Mouse (Mus musculus) hindbrain, embryonic 10.5 days (tissue): ENCODE data around the gene Man2b1. TPM values are rescaled to one million over a fixed set of nuclear protein-coding genes. Genes with fewer than 3 reads are reported as not detected.

Source experiments
- DNase-seq: peaks from one replicate; pipeline ENCODE4 v3.0.0-alpha.2; 2017; ENCODE audit warnings: low spot score
- H3K27ac ChIP-seq: fragments of 300-500 bp; sonication (generic); 2 replicates; pipeline ENCODE4 v1.5.1; 2016; ENCODE audit warnings: mild to moderate bottlenecking, moderate library complexity
- H3K27me3 ChIP-seq: fragments of 300-500 bp; sonication (generic); 2 replicates; pipeline ENCODE4 v1.6.1; 2016; ENCODE audit warnings: mild to moderate bottlenecking; ENCODE audit not compliant: poor library complexity, insufficient read depth, severe bottlenecking
- H3K36me3 ChIP-seq: fragments of 300-500 bp; sonication (generic); 2 replicates; pipeline ENCODE4 v1.6.1; 2016; ENCODE audit warnings: mild to moderate bottlenecking, moderate library complexity
- H3K4me1 ChIP-seq: fragments of 300-500 bp; sonication (generic); replicated peaks from 2 replicates; pipeline ENCODE4 v1.6.1; 2016; ENCODE audit warnings: mild to moderate bottlenecking
- H3K4me3 ChIP-seq: fragments of 300-500 bp; sonication (generic); 2 replicates; pipeline ENCODE4 v1.5.1; 2016; ENCODE audit warnings: mild to moderate bottlenecking, moderate library complexity
- H3K9me3 ChIP-seq: fragments of 300-500 bp; sonication (generic); 2 replicates; pipeline ENCODE4 v1.6.1; 2016; ENCODE audit warnings: mild to moderate bottlenecking, moderate library complexity
- WGBS: fragments of 180-500 bp; shearing (Covaris S2); methylation state at CpG from one replicate; pipeline ENCODE4 v1.1.7; 2016; 5-methylcytosine and 5-hydroxymethylcytosine counted together
- polyA plus RNA-seq: library from polyadenylated mRNA; unstranded; fragments of >200 nt; fragmentation: Nextera tagmentation; extraction: Ambion mirVana; gene quantifications from 2 replicates; pipeline ENCODE4 v1.2.1, GENCODE M21; 2016

Man2b1 gene
- 19.8 and 23.1 TPM in 2 replicates for polyA plus RNA-seq

GRCm38 (mm10) chr8:85083108-85083813 lies at the start of gene Man2b1:
Gene Man2b1 (plus strand): TSS chr8:85083270.
- Histone ChIP-seq H3K9me3 (no peaks in the 10 kb centered on the region), H3K4me1 (peaks cover 45% of the 10 kb centered on the region), H3K27me3 (no peaks in the 10 kb centered on the region), H3K36me3 (peaks cover 46% of the 10 kb centered on the region), H3K4me3 (peak within 1 kb of the TSS; percentile 70), H3K27ac (peak within 1 kb of the TSS; percentile 83)
- DNase-seq = peak; percentile 75
- WGBS = 2% methylated on average over 30 of the region's 30 CpGs

DNA sequence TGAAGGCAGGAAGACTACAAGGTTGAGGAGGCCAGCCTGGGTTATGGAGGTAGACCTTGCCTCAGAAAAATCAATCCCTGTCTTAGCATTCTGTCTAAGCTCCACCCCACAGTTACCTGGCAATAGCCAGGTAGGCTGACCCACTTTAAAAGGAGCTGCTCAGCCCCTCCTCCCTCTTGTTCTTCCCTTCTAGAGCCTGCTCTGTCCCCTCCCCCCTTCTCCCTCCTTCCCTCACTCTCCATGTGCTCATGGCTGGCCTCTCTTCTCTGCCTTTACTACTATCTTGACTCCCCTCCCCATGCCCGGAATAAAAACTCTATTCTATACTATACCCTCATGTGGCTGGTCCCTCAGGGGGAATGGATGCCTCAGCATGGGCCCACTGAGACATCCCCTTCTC lies 49.2 kb upstream of the Man2b1 start:
- no peaks in the 10 kb centered on the region for H3K9me3 ChIP-seq
- H3K4me3 ChIP-seq = no peak overlapping the region
- peaks cover 38% of the 10 kb centered on the region for H3K4me1 ChIP-seq
- DNase-seq = no peak
- peaks cover 54% of the 10 kb centered on the region for H3K36me3 ChIP-seq
- no peaks in the 10 kb centered on the region for H3K27me3 ChIP-seq
- H3K27ac ChIP-seq = no peak overlapping the region
- 53% methylated on average over 1 of the region's 1 CpGs for WGBS

GRCm38 (mm10) chr8:85034764-85035163 lies 48.3 kb upstream of the Man2b1 start:
- peaks cover 48% of the 10 kb centered on the region for H3K36me3 ChIP-seq
- peaks cover 33% of the 10 kb centered on the region for H3K4me1 ChIP-seq
- peak overlapping the region; percentile 99; the same call in 1 of the 2 replicates for H3K27ac ChIP-seq
- H3K4me3 ChIP-seq = peak overlapping the region; percentile 92
- WGBS = 3% methylated on average over 13 of the region's 13 CpGs
- H3K9me3 ChIP-seq = no peaks in the 10 kb centered on the region
- DNase-seq = peak; percentile 78
- H3K27me3 ChIP-seq = no peaks in the 10 kb centered on the region

GRCm38 (mm10) chr8:85035165-85035727 lies 47.8 kb upstream of the Man2b1 start:
- Histone ChIP-seq H3K36me3 (peaks cover 48% of the 10 kb centered on the region), H3K27ac (peak overlapping the region; percentile 99), H3K4me1 (peaks cover 33% of the 10 kb centered on the region), H3K4me3 (peak overlapping the region; percentile 92), H3K9me3 (no peaks in the 10 kb centered on the region), H3K27me3 (no peaks in the 10 kb centered on the region)
- WGBS = 7% methylated on average over 12 of the region's 12 CpGs
- DNase-seq = no peak

GRCm38 (mm10) chr8:85035728-85036310 lies 47.3 kb upstream of the Man2b1 start:
- WGBS = 1% methylated on average over 15 of the region's 15 CpGs
- Histone ChIP-seq H3K36me3 (peaks cover 48% of the 10 kb centered on the region), H3K9me3 (no peaks in the 10 kb centered on the region), H3K4me1 (peaks cover 33% of the 10 kb centered on the region), H3K27ac (peak overlapping the region; percentile 99), H3K27me3 (no peaks in the 10 kb centered on the region), H3K4me3 (peak overlapping the region; percentile 92)
- peak; percentile 32 for DNase-seq

DNA sequence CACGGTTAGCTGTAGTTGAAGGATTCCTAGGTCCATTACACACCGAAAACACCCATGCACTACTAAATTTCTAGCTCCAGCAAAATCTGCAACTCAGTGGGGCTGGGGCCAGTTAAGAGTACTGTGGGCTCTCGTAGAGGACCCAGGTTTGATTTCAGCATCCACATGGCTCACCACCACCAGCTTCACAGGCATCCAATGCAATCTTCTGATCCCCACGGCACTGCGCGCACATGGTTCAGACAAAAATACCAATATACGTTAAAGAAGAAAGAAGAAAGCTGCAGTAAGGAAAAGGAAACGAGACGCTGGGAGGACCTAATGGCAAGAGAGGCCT lies 46.7 kb upstream of the Man2b1 start:
- under 1% methylated on average over 9 of the region's 9 CpGs for WGBS
- Histone ChIP-seq H3K27me3 (no peaks in the 10 kb centered on the region), H3K4me3 (peak overlapping the region; percentile 92), H3K4me1 (peaks cover 33% of the 10 kb centered on the region), H3K9me3 (no peaks in the 10 kb centered on the region), H3K36me3 (peaks cover 49% of the 10 kb centered on the region), H3K27ac (peak overlapping the region; percentile 99)
- no peak for DNase-seq

DNA sequence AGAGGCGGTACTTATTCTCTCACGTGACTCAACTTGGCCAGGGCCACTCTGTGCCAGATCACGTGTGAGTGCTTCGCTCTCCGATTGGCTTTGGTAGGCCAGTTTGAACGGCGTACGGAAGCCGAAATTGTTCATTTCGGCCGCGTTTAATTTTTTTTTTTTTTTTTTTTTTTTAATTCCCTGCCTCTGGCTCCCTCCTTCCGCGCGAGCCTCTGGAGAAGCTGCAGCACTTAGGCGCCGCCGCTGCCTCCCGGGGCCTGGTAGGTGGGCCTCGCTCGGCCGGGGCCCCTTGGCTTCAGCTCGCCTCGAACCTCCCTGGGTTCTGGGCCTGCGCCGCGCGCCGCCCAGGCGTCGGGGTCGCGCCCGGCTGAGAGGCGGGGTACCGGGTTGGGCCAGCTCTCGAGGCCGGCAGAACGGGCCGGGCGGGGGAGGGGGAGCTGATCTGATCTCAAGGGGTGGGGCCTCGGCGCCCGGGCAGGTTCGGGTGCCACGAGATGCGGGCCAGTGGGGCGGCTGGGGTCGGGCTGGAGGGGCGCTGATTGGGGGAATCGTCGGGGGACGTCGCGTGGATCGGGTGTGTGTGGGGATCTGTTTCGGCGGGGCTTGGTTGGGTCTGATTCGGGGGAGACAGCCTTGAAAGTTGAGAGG lies 46.2 kb upstream of the Man2b1 start, which contains the start of gene Tnpo2:
TSS of gene Tnpo2 (plus strand) at position 198 of the 648 bp plus-strand sequence.
- Histone ChIP-seq H3K9me3 (no peaks in the 10 kb centered on the region), H3K4me1 (peaks cover 33% of the 10 kb centered on the region), H3K4me3 (peak within 1 kb of the TSS; percentile 92), H3K36me3 (peaks cover 49% of the 10 kb centered on the region), H3K27ac (peak within 1 kb of the TSS; percentile 99), H3K27me3 (no peaks in the 10 kb centered on the region)
- under 1% methylated on average over 59 of the region's 59 CpGs for WGBS
- peak; percentile 90 for DNase-seq

DNA sequence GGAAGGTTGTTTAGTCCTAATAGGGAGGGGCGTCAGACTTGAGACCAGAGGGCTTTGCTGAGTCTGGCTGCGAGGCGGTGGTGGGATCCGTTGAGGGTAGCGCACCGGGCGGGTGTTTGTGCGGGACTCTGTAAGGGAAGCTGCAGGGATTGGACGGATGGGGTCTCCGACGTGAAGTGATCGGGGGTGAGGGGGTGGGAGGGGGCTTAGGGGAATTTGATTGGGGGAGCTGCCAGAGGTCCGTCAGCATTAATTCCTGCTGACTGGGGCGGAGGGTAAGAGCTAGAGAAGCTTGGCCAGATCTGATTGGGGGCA lies 45.7 kb upstream of the Man2b1 start:
- H3K27me3 ChIP-seq = no peaks in the 10 kb centered on the region
- peaks cover 49% of the 10 kb centered on the region for H3K36me3 ChIP-seq
- peak overlapping the region; percentile 99 for H3K27ac ChIP-seq
- WGBS = under 1% methylated on average over 14 of the region's 14 CpGs
- peaks cover 33% of the 10 kb centered on the region for H3K4me1 ChIP-seq
- DNase-seq = no peak
- peak overlapping the region; percentile 92 for H3K4me3 ChIP-seq
- H3K9me3 ChIP-seq = no peaks in the 10 kb centered on the region

DNA sequence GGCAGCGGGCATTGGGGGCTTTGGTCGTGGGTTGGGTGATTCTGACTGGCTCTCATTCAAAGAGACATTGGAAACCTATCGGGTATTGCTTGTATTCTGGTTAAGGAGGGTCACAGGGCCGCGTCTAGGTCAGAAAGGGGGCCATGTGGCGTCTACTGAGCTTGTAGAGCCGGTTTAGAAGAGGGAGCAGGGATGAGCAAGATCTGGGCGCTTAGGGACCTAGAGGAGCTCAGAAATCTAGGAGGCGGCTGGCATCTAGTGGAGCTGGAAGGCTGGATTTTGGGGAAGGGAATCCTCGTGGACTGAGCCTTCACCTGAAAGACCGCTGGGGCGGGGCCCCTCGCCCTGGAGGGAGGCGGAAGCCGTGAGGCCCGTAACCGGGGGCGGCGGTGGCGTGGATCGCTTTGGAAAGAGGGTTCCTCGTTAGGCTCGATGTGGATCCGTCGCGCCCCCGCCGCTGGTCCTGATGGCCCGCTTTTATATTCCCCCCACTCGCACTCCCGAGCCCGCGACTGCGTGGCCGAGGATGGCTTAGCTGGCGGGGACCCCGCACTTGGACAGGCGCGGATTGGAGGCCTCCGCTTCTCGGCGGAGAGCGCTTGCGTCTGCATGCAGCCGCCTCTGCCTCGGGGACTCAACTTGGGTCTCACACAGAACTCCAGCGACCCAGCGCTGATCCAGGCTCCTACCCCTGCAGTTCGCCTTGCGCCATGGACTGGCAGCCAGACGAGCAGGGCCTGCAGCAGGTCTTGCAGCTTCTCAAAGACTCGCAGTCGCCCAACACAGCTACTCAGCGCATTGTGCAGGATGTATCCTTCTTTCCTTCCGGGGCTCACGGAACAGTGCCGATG lies 45.2 kb upstream of the Man2b1 start:
- Histone ChIP-seq H3K36me3 (peaks cover 49% of the 10 kb centered on the region), H3K4me1 (peaks cover 33% of the 10 kb centered on the region), H3K27ac (peak overlapping the region; percentile 99), H3K27me3 (no peaks in the 10 kb centered on the region), H3K9me3 (no peaks in the 10 kb centered on the region), H3K4me3 (peak overlapping the region; percentile 92)
- under 1% methylated on average over 57 of the region's 57 CpGs for WGBS
- peak; percentile 55 for DNase-seq

DNA sequence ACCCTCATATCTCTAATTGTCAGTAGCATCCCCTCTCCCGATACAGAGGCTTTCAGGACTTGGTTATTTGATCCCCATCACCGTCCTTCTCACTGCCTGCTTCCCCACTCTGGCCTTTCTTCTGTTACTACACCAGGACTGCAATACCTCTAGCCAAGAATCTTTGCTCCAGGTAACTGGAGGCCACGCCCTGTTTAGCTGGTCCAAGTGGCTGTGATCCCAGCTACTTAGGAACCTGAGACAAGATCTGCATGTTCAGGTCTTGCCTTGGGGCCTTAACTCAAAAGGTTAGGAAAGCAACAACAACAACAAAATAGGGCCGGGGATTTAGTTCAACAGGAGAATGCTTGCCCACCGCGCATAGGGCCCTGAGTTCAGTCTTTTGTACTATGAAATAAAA lies 39.5 kb upstream of the Man2b1 start:
- no peak overlapping the region for H3K4me3 ChIP-seq

DNA sequence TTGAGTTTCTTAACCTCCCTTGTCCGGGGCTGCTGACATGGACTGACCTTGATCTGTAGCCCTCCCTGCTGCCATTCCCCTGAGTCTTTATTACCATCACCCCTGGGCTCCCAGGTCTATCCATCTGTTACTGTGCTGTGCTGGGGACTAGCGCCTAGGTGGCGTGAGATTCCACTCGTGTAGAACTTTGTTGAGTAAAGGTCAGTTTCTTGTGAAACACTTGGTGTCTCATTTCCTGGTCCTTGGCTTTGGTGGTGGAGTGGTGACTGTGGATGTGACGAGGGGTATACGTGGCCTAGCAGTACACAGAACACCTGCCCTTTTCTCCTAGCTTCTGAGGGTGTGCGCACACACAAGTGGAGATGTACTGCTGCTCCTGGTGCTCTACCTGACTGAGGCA lies 25.7 kb upstream of the Man2b1 start:
- H3K9me3 ChIP-seq = no peaks in the 10 kb centered on the region
- 85% methylated on average over 7 of the region's 7 CpGs for WGBS
- peaks cover 55% of the 10 kb centered on the region for H3K36me3 ChIP-seq
- H3K27me3 ChIP-seq = no peaks in the 10 kb centered on the region
- no peak for DNase-seq
- H3K27ac ChIP-seq = no peak overlapping the region
- peaks cover 21% of the 10 kb centered on the region for H3K4me1 ChIP-seq
- H3K4me3 ChIP-seq = no peak overlapping the region

More for the DNA sequence above, 39.5 kb upstream of the Man2b1 start:
- H3K27ac ChIP-seq = no peak overlapping the region
- peaks cover 5% of the 10 kb centered on the region for H3K4me1 ChIP-seq
- WGBS = 94% methylated on average over 6 of the region's 6 CpGs
- peaks cover 92% of the 10 kb centered on the region for H3K36me3 ChIP-seq
- H3K27me3 ChIP-seq = no peaks in the 10 kb centered on the region
- no peaks in the 10 kb centered on the region for H3K9me3 ChIP-seq
- DNase-seq = no peak

GRCm38 (mm10) chr8:85059879-85060616 lies 23.0 kb upstream of the Man2b1 start, which contains the start of gene Fbxw9:
Gene Fbxw9 (plus strand): TSS chr8:85060055.
- H3K36me3 ChIP-seq = peaks cover 49% of the 10 kb centered on the region
- WGBS = under 1% methylated on average over 53 of the region's 53 CpGs
- peak within 1 kb of the TSS; percentile 80 for H3K27ac ChIP-seq
- peaks cover 21% of the 10 kb centered on the region for H3K4me1 ChIP-seq
- H3K9me3 ChIP-seq = no peaks in the 10 kb centered on the region
- no peaks in the 10 kb centered on the region for H3K27me3 ChIP-seq
- H3K4me3 ChIP-seq = peak within 1 kb of the TSS; percentile 93
- peak; percentile 92 for DNase-seq
